Mouse (Mus musculus) forebrain, postnatal 0 days (tissue): Measurements from ENCODE around the gene Cdc42bpb. TPM values are rescaled to one million over a fixed set of nuclear protein-coding genes. Genes with fewer than 3 reads are reported as not detected.

Source experiments
- ATAC-seq: fragments of 200-750 bp; cut with Nextera tagmentation; 2 replicates; pipeline ENCODE4 v1.8.0; 2017; ENCODE audit warnings: mild to moderate bottlenecking, moderate library complexity
- DNase-seq: peaks from one replicate; pipeline ENCODE4 v3.0.0-alpha.2; 2015
- H3K27ac ChIP-seq: fragments of 300-500 bp; sonication (generic); 2 replicates; pipeline ENCODE4 v1.5.1; 2014; ENCODE audit warnings: low read depth, mild to moderate bottlenecking, antibody characterized with exemption, low read length, moderate library complexity, mixed read lengths
- H3K27me3 ChIP-seq: fragments of 300-500 bp; sonication (generic); 2 replicates; pipeline ENCODE4 v1.6.1; 2014; ENCODE audit warnings: mild to moderate bottlenecking, low read length, mixed read lengths; ENCODE audit not compliant: insufficient read depth
- H3K36me3 ChIP-seq: fragments of 300-500 bp; sonication (generic); 2 replicates; pipeline ENCODE4 v1.6.1; 2014; ENCODE audit warnings: mild to moderate bottlenecking, moderate library complexity; ENCODE audit not compliant: insufficient read depth
- H3K4me1 ChIP-seq: fragments of 300-500 bp; sonication (generic); 2 replicates; pipeline ENCODE4 v1.6.1; 2014; ENCODE audit warnings: antibody characterized with exemption; ENCODE audit not compliant: insufficient read depth
- H3K4me2 ChIP-seq: fragments of 300-500 bp; sonication (generic); 2 replicates; pipeline ENCODE4 v1.6.1; 2014; ENCODE audit warnings: low read depth, mild to moderate bottlenecking, moderate library complexity
- H3K4me3 ChIP-seq: fragments of 300-500 bp; sonication (generic); 2 replicates; pipeline ENCODE4 v1.5.1; 2014; ENCODE audit warnings: low read depth, low read length, mixed read lengths
- H3K9ac ChIP-seq: fragments of 300-500 bp; sonication (generic); 2 replicates; pipeline ENCODE4 v1.6.1; 2014; ENCODE audit warnings: mild to moderate bottlenecking
- H3K9me3 ChIP-seq: fragments of 300-500 bp; sonication (generic); 2 replicates; pipeline ENCODE4 v1.6.1; 2016; ENCODE audit warnings: low read length
- CTCF ChIP-seq: sonication (generic); IDR thresholded peaks from 2 replicates; pipeline ENCODE4 v1.5.1; 2016; ENCODE audit warnings: antibody characterized with exemption, control low read depth, low read depth
- WGBS: fragments of 180-500 bp; shearing (Covaris S2); extraction: QIAGEN DNeasy Blood & Tissue Kit; methylation state at CpG from one replicate; pipeline ENCODE4 v1.1.7; 2014; 5-methylcytosine and 5-hydroxymethylcytosine counted together
- polyA plus RNA-seq: library from polyadenylated mRNA; unstranded; fragments of >200 nt; fragmentation: Nextera tagmentation; extraction: Ambion mirVana; gene quantifications from 2 replicates; pipeline ENCODE4 v1.2.1, GENCODE M21; 2015
- total RNA-seq: library from RNA; depleted of rRNA; stranded (reverse); fragments of >200 nt; gene quantifications from 2 replicates; pipeline ENCODE4 v1.2.3, GENCODE M21; 2014

The Cdc42bpb gene
- total and polyA plus RNA-seq, 2 experiments from 2014 or later: 31.1 to 139 TPM

GRCm38 (mm10) chr12:111317694-111318093, 59.8 kb downstream of the Cdc42bpb start:
- DNase-seq (no peak), ATAC-seq (no peak)
- Histone ChIP-seq H3K27ac (no peak overlapping the region), H3K4me1 (no peaks in the 10 kb centered on the region), H3K27me3 (no peaks in the 10 kb centered on the region), H3K9me3 (no peaks in the 10 kb centered on the region), H3K36me3 (peaks cover 98% of the 10 kb centered on the region), H3K9ac (no peak overlapping the region), H3K4me3 (no peak overlapping the region), H3K4me2 (no peak overlapping the region)
- 87% methylated on average over 9 of the region's 9 CpGs for WGBS
- no peak for TF ChIP-seq CTCF

DNA sequence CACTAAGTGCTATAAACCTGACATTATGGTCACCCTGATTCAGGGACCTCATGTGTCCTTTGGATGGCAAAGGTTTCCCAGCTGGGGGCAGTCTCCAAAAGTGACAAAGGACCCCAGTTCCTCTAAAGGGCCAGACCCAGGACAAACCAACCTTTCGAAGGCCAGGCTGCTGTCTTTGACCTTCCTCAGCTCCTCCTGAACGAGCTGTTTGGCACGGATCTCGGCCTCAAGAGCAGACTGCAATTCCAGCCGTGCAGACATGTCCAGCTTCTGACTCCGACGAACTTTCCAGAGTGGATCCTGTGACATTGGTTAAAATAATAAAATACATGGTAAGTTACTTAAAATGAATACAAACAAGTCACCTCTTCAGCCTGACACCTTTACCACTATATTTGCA, 63.2 kb downstream of the Cdc42bpb start:
- H3K27me3 ChIP-seq: no peaks in the 10 kb centered on the region
- no peak overlapping the region for H3K9ac ChIP-seq
- TF ChIP-seq CTCF: no peak
- H3K4me2 ChIP-seq: no peak overlapping the region
- peaks cover 97% of the 10 kb centered on the region for H3K36me3 ChIP-seq
- no peaks in the 10 kb centered on the region for H3K4me1 ChIP-seq
- no peak for DNase-seq
- H3K9me3 ChIP-seq: no peaks in the 10 kb centered on the region
- no peak overlapping the region for H3K4me3 ChIP-seq
- H3K27ac ChIP-seq: no peak overlapping the region
- WGBS: 99% methylated on average over 7 of the region's 7 CpGs
- ATAC-seq: no peak

DNA sequence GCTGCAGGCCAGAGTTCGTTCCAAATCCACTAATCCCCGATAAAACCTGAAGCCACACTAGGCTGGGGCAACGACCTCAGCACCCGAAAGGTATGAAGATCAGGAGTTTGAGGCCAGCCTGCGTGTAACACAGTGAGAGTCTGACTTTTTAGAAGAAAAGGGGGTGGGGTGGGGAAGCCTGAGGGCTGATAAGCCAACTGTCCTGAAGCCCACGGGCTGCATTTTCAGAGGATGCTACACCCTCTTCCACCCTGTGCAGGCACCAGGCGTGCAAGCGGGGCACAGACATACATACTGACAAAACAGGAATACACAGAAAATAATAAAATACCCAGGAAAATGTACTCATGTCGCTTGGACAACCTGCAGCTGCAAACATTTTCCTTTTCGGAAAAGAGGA, 65.7 kb downstream of the Cdc42bpb start:
- Histone ChIP-seq H3K9me3 (no peaks in the 10 kb centered on the region), H3K4me3 (no peak overlapping the region), H3K4me2 (no peak overlapping the region), H3K27ac (no peak overlapping the region), H3K36me3 (peaks cover 94% of the 10 kb centered on the region), H3K9ac (no peak overlapping the region), H3K4me1 (no peaks in the 10 kb centered on the region), H3K27me3 (no peaks in the 10 kb centered on the region)
- ATAC-seq (no peak), DNase-seq (no peak)
- TF ChIP-seq CTCF: no peak
- 94% methylated on average over 10 of the region's 10 CpGs for WGBS

DNA sequence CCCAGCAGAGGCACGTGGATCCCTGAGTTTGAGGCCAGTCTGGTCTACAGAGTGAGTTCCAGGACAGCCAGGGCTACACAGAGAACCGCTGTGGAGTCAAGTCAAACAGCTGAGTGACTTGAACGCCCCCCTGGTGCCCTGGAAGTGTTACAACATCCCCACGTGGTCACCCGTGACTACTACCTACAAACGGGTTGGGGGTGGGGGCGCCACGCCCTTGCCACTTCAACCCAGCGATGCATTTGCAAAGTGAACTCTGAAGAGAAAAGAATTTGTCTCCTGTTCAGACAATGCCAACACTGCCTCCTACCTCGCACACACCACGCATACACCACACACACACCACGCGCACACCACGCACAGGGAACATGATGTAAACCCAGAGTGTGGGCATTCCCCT, 67.6 kb downstream of the Cdc42bpb start:
- Histone ChIP-seq H3K9me3 (no peaks in the 10 kb centered on the region), H3K9ac (no peak overlapping the region), H3K4me1 (no peaks in the 10 kb centered on the region), H3K27me3 (no peaks in the 10 kb centered on the region), H3K4me3 (no peak overlapping the region), H3K36me3 (peaks cover 94% of the 10 kb centered on the region), H3K4me2 (no peak overlapping the region), H3K27ac (no peak overlapping the region)
- WGBS: 87% methylated on average over 14 of the region's 14 CpGs
- TF ChIP-seq CTCF: no peak
- no peak for DNase-seq
- ATAC-seq: no peak

DNA sequence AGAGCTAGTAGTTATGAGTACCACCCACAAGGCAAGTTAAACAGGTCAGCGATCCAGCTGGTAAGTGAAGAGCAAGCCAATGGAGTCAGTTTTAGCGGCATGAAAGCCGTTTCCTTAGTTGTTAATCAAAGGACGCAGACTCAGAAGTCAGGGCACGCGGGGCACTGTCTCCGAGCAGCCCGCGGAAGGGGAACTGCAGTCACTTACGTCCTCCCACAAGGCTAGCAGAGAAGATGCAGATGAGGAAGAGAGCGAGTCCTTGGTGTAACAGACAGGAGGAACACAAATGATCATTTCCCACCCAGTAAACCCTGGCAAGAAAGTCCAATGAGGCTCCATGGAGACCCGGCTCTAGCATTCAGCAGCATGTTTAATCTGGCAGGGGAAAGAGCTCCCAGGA, 68.3 kb downstream of the Cdc42bpb start:
- H3K27ac ChIP-seq: no peak overlapping the region
- no peak overlapping the region for H3K4me3 ChIP-seq
- peaks cover 94% of the 10 kb centered on the region for H3K36me3 ChIP-seq
- ATAC-seq (no peak), DNase-seq (no peak)
- no peaks in the 10 kb centered on the region for H3K27me3 ChIP-seq
- WGBS: 78% methylated on average over 12 of the region's 12 CpGs
- no peaks in the 10 kb centered on the region for H3K9me3 ChIP-seq
- no peak overlapping the region for H3K4me2 ChIP-seq
- no peaks in the 10 kb centered on the region for H3K4me1 ChIP-seq
- H3K9ac ChIP-seq: no peak overlapping the region
- no peak for TF ChIP-seq CTCF

DNA sequence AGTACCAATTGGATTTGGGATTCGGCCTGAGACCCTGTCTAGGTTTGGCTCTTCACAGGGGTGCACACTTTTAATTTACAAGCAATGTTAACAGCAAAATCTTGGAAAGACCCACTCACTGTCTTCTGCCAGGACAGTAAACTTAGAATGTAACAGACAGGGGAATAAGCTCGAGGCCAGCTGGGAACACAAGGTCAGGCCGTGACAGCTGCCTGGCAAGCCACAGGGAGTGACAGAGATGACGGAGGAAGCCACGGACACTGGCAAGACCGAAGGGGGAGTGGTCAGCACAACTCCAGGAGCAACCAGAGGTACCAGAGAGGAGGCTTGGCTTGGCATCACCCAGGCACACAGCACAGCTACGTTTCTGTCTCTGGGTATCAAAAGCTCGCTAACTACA, 70.7 kb downstream of the Cdc42bpb start:
- no peaks in the 10 kb centered on the region for H3K27me3 ChIP-seq
- no peak for TF ChIP-seq CTCF
- H3K9me3 ChIP-seq: no peaks in the 10 kb centered on the region
- H3K4me1 ChIP-seq: no peaks in the 10 kb centered on the region
- H3K36me3 ChIP-seq: peaks cover 94% of the 10 kb centered on the region
- WGBS: 90% methylated on average over 8 of the region's 8 CpGs
- no peak overlapping the region for H3K9ac ChIP-seq
- no peak overlapping the region for H3K27ac ChIP-seq
- no peak overlapping the region for H3K4me3 ChIP-seq
- DNase-seq (no peak), ATAC-seq (no peak)
- H3K4me2 ChIP-seq: no peak overlapping the region

GRCm38 (mm10) chr12:111303702-111304337, 73.7 kb downstream of the Cdc42bpb start:
- 95% methylated on average over 8 of the region's 8 CpGs for WGBS
- H3K36me3 ChIP-seq: peaks cover 87% of the 10 kb centered on the region
- H3K27me3 ChIP-seq: no peaks in the 10 kb centered on the region
- no peaks in the 10 kb centered on the region for H3K9me3 ChIP-seq
- ATAC-seq: no peak
- H3K4me2 ChIP-seq: no peak overlapping the region
- H3K9ac ChIP-seq: no peak overlapping the region
- no peak for DNase-seq
- no peaks in the 10 kb centered on the region for H3K4me1 ChIP-seq
- H3K4me3 ChIP-seq: no peak overlapping the region
- no peak overlapping the region for H3K27ac ChIP-seq
- no peak for TF ChIP-seq CTCF
